In genomic region chr10:128231146-128231545, GRCm38 (mm10) we compare ENCODE assay signal across 9 mouse cellular contexts. TPM values are rescaled to one million over a fixed set of nuclear protein-coding genes. Genes with fewer than 3 reads are reported as not detected.
DNase-seq lines count a peak whose midpoint lies in the region; ATAC-seq and TF ChIP-seq lines count a peak whose summit lies in the region.
"Had no signal": no experiment of that assay in that cellular context is flagged by ENCODE, and none has a peak within 500 bp of the region (broad histone marks: within the 10 kb centered on the region; RNA-seq: fewer than 3 reads in every experiment).

No protein-coding gene starts in this region.

- H3K4me2 ChIP-seq in lung, embryonic 14.5 days: peak overlapping the region; percentile 84
- peak overlapping the region; percentile 55 for H3K4me2 ChIP-seq in embryonic facial prominence, embryonic 12.5 days (replicated peaks)
- peak overlapping the region; percentile 95 for H3K4me2 ChIP-seq in intestine, postnatal 0 days (replicated peaks; ENCODE audit: low read depth)

- 9% methylated on average over 5 of the region's 5 CpGs for WGBS in lung, embryonic 14.5 days
- 17% methylated on average over 5 of the region's 5 CpGs for WGBS in embryonic facial prominence, embryonic 12.5 days
- WGBS in intestine, postnatal 0 days: 9% methylated on average over 5 of the region's 5 CpGs

- H3K36me3 ChIP-seq in lung, embryonic 14.5 days (ENCODE audit: insufficient read depth): peaks cover 5% of the 10 kb centered on the region
- H3K36me3 ChIP-seq in embryonic facial prominence, embryonic 12.5 days: no peaks in the 10 kb centered on the region
- no peaks in the 10 kb centered on the region for H3K36me3 ChIP-seq in intestine, postnatal 0 days (ENCODE audit: control insufficient read depth, insufficient read depth)
- H3K36me3 ChIP-seq in splenic B cell, adult 2 months (ENCODE audit: control insufficient read depth, insufficient read depth, low read length, poor library complexity, severe bottlenecking): no peaks in the 10 kb centered on the region

- H3K9me3 ChIP-seq in lung, embryonic 14.5 days (ENCODE audit: low read depth, low read length): no peaks in the 10 kb centered on the region
- H3K9me3 ChIP-seq in embryonic facial prominence, embryonic 12.5 days: no peaks in the 10 kb centered on the region
- no peaks in the 10 kb centered on the region for H3K9me3 ChIP-seq in intestine, postnatal 0 days (ENCODE audit: control insufficient read depth)

- ATAC-seq in lung, embryonic 14.5 days (ENCODE audit: insufficient read depth): no peak
- no peak for ATAC-seq in embryonic facial prominence, embryonic 12.5 days (ENCODE audit: insufficient number of reproducible peaks, insufficient read depth, low FRiP score, low TSS enrichment)
- ATAC-seq in intestine, postnatal 0 days: no peak

- H3K4me3 ChIP-seq in lung, embryonic 14.5 days (ENCODE audit: low read depth, low read length): peak overlapping the region; percentile 74
- peak overlapping the region; percentile 62 for H3K4me3 ChIP-seq in embryonic facial prominence, embryonic 12.5 days
- peak overlapping the region; percentile 86 for H3K4me3 ChIP-seq in intestine, postnatal 0 days (ENCODE audit: low read depth, low read length)

- H3K9ac ChIP-seq in lung, embryonic 14.5 days: peak overlapping the region; percentile 87
- peak overlapping the region; percentile 75 for H3K9ac ChIP-seq in embryonic facial prominence, embryonic 12.5 days
- 0 out of 2 replicates have a peak overlapping the region, but pooled peaks have one; percentile 67 for H3K9ac ChIP-seq in intestine, postnatal 0 days (ENCODE audit: low read depth, low read length)

- H3K27ac ChIP-seq in lung, embryonic 14.5 days (ENCODE audit: low read depth): peak overlapping the region; percentile 94
- peak overlapping the region; percentile 92 for H3K27ac ChIP-seq in embryonic facial prominence, embryonic 12.5 days
- peak overlapping the region; percentile 79; the same call in 1 of the 2 replicates for H3K27ac ChIP-seq in intestine, postnatal 0 days (ENCODE audit: low read depth, low read length)

- H3K4me1 ChIP-seq in lung, embryonic 14.5 days (ENCODE audit: insufficient read depth): peaks cover 4% of the 10 kb centered on the region; the same call in 1 of the 2 replicates
- peaks cover 24% of the 10 kb centered on the region for H3K4me1 ChIP-seq in embryonic facial prominence, embryonic 12.5 days
- H3K4me1 ChIP-seq in intestine, postnatal 0 days (replicated peaks; ENCODE audit: control insufficient read depth, insufficient read depth, low read length): no peaks in the 10 kb centered on the region

- no peak for TF ChIP-seq CTCF in lung, embryonic 14.5 days (IDR thresholded peaks at IDR 0.05; ENCODE audit: low read depth)
- TF ChIP-seq CTCF in intestine, postnatal 0 days (IDR thresholded peaks at IDR 0.05; ENCODE audit: low read depth): no peak

- H3K27me3 ChIP-seq in lung, embryonic 14.5 days (ENCODE audit: insufficient read depth, low read length): no peaks in the 10 kb centered on the region
- no peaks in the 10 kb centered on the region for H3K27me3 ChIP-seq in embryonic facial prominence, embryonic 12.5 days
- no peaks in the 10 kb centered on the region for H3K27me3 ChIP-seq in intestine, postnatal 0 days (replicated peaks; ENCODE audit: control insufficient read depth, insufficient read depth, low read length)
- no peaks in the 10 kb centered on the region for H3K27me3 ChIP-seq in splenic B cell, adult 2 months (ENCODE audit: control insufficient read depth, insufficient read depth, low read length, poor library complexity, severe bottlenecking)

- DNase-seq in lung, embryonic 14.5 days: no peak
- no peak for DNase-seq in lung, adult 18-20 months
- DNase-seq in splenic B cell, adult 2 months (ENCODE audit: low read depth, low spot score): peak; percentile 28
- no peak for DNase-seq in frontal cortex, postnatal 36 days (ENCODE audit: low spot score in 2 of 2)
- DNase-seq in adrenal gland, adult 2 months: no peak
- no peak for DNase-seq in spleen, adult 12 weeks (ENCODE audit: low spot score)
- DNase-seq: cerebellum, adult 11 months had no signal

RNA-seq across cellular contexts. Expression of gene Timeless, which starts 0.7 kb away (rescaled TPM):
- 70.2 and 71.5 TPM in 2 replicates for polyA plus RNA-seq in lung, embryonic 14.5 days (2014; fragmentation: Nextera tagmentation; extraction: Ambion mirVana)
- 80.9 and 81.5 TPM in 2 replicates for polyA plus RNA-seq in embryonic facial prominence, embryonic 12.5 days (2016; fragmentation: Nextera tagmentation; extraction: Ambion mirVana)
- polyA plus RNA-seq in intestine, postnatal 0 days (2015; fragmentation: Nextera tagmentation; extraction: Ambion mirVana): 8.6 and 10.6 TPM in 2 replicates
- 1 to 10 TPM; 4.8 to 7.2 TPM for total RNA-seq in adrenal gland, adult 2 months (2021)
- polyA plus RNA-seq in adrenal gland, adult 2 months (2012; rRNA removed): 1.9 and 2.8 TPM in 2 replicates

RNA-seq across cellular contexts. Expression of gene Mip, which starts 5.5 kb away (rescaled TPM):
- not detected in 2 replicates for polyA plus RNA-seq in lung, embryonic 14.5 days (2014; fragmentation: Nextera tagmentation; extraction: Ambion mirVana)
- polyA plus RNA-seq in embryonic facial prominence, embryonic 12.5 days (2016; fragmentation: Nextera tagmentation; extraction: Ambion mirVana): 0.69 and 1.1 TPM in 2 replicates
- not detected in 2 replicates for polyA plus RNA-seq in intestine, postnatal 0 days (2015; fragmentation: Nextera tagmentation; extraction: Ambion mirVana)
- total RNA-seq in adrenal gland, adult 2 months (2021): not detected
- not detected in 2 replicates for polyA plus RNA-seq in adrenal gland, adult 2 months (2012; rRNA removed)

RNA-seq across cellular contexts. Expression of gene Spryd4, which starts 19.5 kb away (rescaled TPM):
- polyA plus RNA-seq in lung, embryonic 14.5 days (2014; fragmentation: Nextera tagmentation; extraction: Ambion mirVana): 27.3 and 29.9 TPM in 2 replicates
- 31.1 TPM in 2 replicates for polyA plus RNA-seq in embryonic facial prominence, embryonic 12.5 days (2016; fragmentation: Nextera tagmentation; extraction: Ambion mirVana)
- 22.9 and 23.2 TPM in 2 replicates for polyA plus RNA-seq in intestine, postnatal 0 days (2015; fragmentation: Nextera tagmentation; extraction: Ambion mirVana)
- 10 to 100 TPM; 14.3 to 17.0 TPM for total RNA-seq in adrenal gland, adult 2 months (2021)
- 5.8 and 7.4 TPM in 2 replicates for polyA plus RNA-seq in adrenal gland, adult 2 months (2012; rRNA removed)

RNA-seq across cellular contexts. Expression of gene Apon, which starts 22.8 kb away (rescaled TPM):
- 0.18 and 0.67 TPM in 2 replicates for polyA plus RNA-seq in lung, embryonic 14.5 days (2014; fragmentation: Nextera tagmentation; extraction: Ambion mirVana)
- 0.37 and 0.90 TPM in 2 replicates for polyA plus RNA-seq in embryonic facial prominence, embryonic 12.5 days (2016; fragmentation: Nextera tagmentation; extraction: Ambion mirVana)
- polyA plus RNA-seq in intestine, postnatal 0 days (2015; fragmentation: Nextera tagmentation; extraction: Ambion mirVana): not detected in 2 replicates
- total RNA-seq in adrenal gland, adult 2 months (2021): 1 to 10 TPM in 1 of 2 experiments, not detected in 1; 1.5 TPM
- 0.10 and 0.40 TPM in 2 replicates for polyA plus RNA-seq in adrenal gland, adult 2 months (2012; rRNA removed)

RNA-seq across cellular contexts. Expression of gene Gls2, which starts 36.9 kb away (rescaled TPM):
- 1.8 and 2.3 TPM in 2 replicates for polyA plus RNA-seq in lung, embryonic 14.5 days (2014; fragmentation: Nextera tagmentation; extraction: Ambion mirVana)
- 1.1 and 2.7 TPM in 2 replicates for polyA plus RNA-seq in embryonic facial prominence, embryonic 12.5 days (2016; fragmentation: Nextera tagmentation; extraction: Ambion mirVana)
- 0.37 and 0.42 TPM in 2 replicates for polyA plus RNA-seq in intestine, postnatal 0 days (2015; fragmentation: Nextera tagmentation; extraction: Ambion mirVana)
- 1 to 10 TPM; 2.5 to 3.7 TPM for total RNA-seq in adrenal gland, adult 2 months (2021)
- polyA plus RNA-seq in adrenal gland, adult 2 months (2012; rRNA removed): 3.8 and 7.5 TPM in 2 replicates
